Mouse (Mus musculus) liver, embryonic 13.5 days (tissue): ENCODE measurements around the gene Ccnt1. TPM values are rescaled to one million over a fixed set of nuclear protein-coding genes. Genes with fewer than 3 reads are reported as not detected.
"Not testable (repeated sequence)": the region's sequence is repeated elsewhere in the genome, so short reads cannot be mapped to it uniquely, and the experiment has no call there.

Source experiments
- ATAC-seq: fragments of 200-750 bp; cut with Nextera tagmentation; 2 replicates; pipeline ENCODE4 v1.8.0; 2017; ENCODE audit warnings: low read depth, mild to moderate bottlenecking, moderate number of reproducible peaks, moderate library complexity
- DNase-seq: peaks from one replicate; pipeline ENCODE4 v3.0.0; 2022
- H3K27ac ChIP-seq: fragments of 300-500 bp; sonication (generic); 2 replicates; pipeline ENCODE4 v1.5.1; 2015; ENCODE audit warnings: moderate library complexity, mild to moderate bottlenecking, inconsistent platforms
- H3K27me3 ChIP-seq: fragments of 300-500 bp; sonication (generic); 2 replicates; pipeline ENCODE4 v1.6.1; 2015; ENCODE audit warnings: mild to moderate bottlenecking, inconsistent platforms
- H3K36me3 ChIP-seq: fragments of 300-500 bp; sonication (generic); 2 replicates; pipeline ENCODE4 v1.6.1; 2015; ENCODE audit warnings: mild to moderate bottlenecking, inconsistent platforms
- H3K4me1 ChIP-seq: fragments of 300-500 bp; sonication (generic); replicated peaks from 2 replicates; pipeline ENCODE4 v1.6.1; 2015; ENCODE audit warnings: inconsistent platforms
- H3K4me2 ChIP-seq: fragments of 300-500 bp; sonication (generic); 2 replicates; pipeline ENCODE4 v1.6.1; 2015; ENCODE audit warnings: inconsistent platforms, mild to moderate bottlenecking, moderate library complexity
- H3K4me3 ChIP-seq: fragments of 300-500 bp; sonication (generic); replicated peaks from 2 replicates; pipeline ENCODE4 v1.5.1; 2015; ENCODE audit warnings: mild to moderate bottlenecking, inconsistent platforms
- H3K9ac ChIP-seq: fragments of 300-500 bp; sonication (generic); 2 replicates; pipeline ENCODE4 v1.6.1; 2015; ENCODE audit warnings: mild to moderate bottlenecking, inconsistent platforms
- H3K9me3 ChIP-seq: fragments of 300-500 bp; sonication (generic); replicated peaks from 2 replicates; pipeline ENCODE4 v1.6.1; 2016; ENCODE audit warnings: inconsistent platforms
- WGBS: fragments of 180-500 bp; shearing (Covaris S2); methylation state at CpG from one replicate; pipeline ENCODE4 v1.1.7; 2015; ENCODE audit not compliant: insufficient replicate concordance; 5-methylcytosine and 5-hydroxymethylcytosine counted together
- polyA plus RNA-seq: library from polyadenylated mRNA; unstranded; fragments of >200 nt; fragmentation: Nextera tagmentation; extraction: Ambion mirVana; gene quantifications from 2 replicates; pipeline ENCODE4 v1.2.1, GENCODE M21; 2015

Gene Ccnt1
- polyA plus RNA-seq, 1 experiment from 2014 or later: 27.4 TPM

GRCm38 (mm10) chr15:98595049-98595448, 24.3 kb upstream of the Ccnt1 start:
- Histone ChIP-seq H3K27me3 (no peaks in the 10 kb centered on the region), H3K4me1 (peaks cover 19% of the 10 kb centered on the region), H3K9me3 (no peaks in the 10 kb centered on the region), H3K4me2 (no peak overlapping the region), H3K4me3 (no peak overlapping the region), H3K36me3 (peaks cover 97% of the 10 kb centered on the region), H3K27ac (no peak overlapping the region), H3K9ac (no peak overlapping the region)
- DNase-seq (no peak), ATAC-seq (no peak)
- WGBS: 83% methylated on average over 5 of the region's 5 CpGs

GRCm38 (mm10) chr15:98594193-98594592, 23.5 kb upstream of the Ccnt1 start:
- no peak overlapping the region for H3K27ac ChIP-seq
- no peaks in the 10 kb centered on the region for H3K9me3 ChIP-seq
- 80% methylated on average over 19 of the region's 19 CpGs for WGBS
- H3K9ac ChIP-seq: no peak overlapping the region
- DNase-seq (no peak), ATAC-seq (no peak)
- no peaks in the 10 kb centered on the region for H3K27me3 ChIP-seq
- H3K4me1 ChIP-seq: peaks cover 23% of the 10 kb centered on the region
- H3K4me3 ChIP-seq: no peak overlapping the region
- H3K36me3 ChIP-seq: peaks cover 94% of the 10 kb centered on the region
- no peak overlapping the region for H3K4me2 ChIP-seq

- Histone ChIP-seq H3K27me3 (no peaks in the 10 kb centered on the region), H3K4me3 (no peak overlapping the region), H3K4me2 (no peak overlapping the region), H3K36me3 (peaks cover 67% of the 10 kb centered on the region), H3K9ac (no peak overlapping the region), H3K27ac (no peak overlapping the region), H3K9me3 (no peaks in the 10 kb centered on the region), H3K4me1 (peaks cover 48% of the 10 kb centered on the region)
- DNase-seq (no peak), ATAC-seq (no peak)
- WGBS: 74% methylated on average over 4 of the region's 4 CpGs
Observed at GRCm38 (mm10) chr15:98591396-98591795, 20.7 kb upstream of the Ccnt1 start.

DNA sequence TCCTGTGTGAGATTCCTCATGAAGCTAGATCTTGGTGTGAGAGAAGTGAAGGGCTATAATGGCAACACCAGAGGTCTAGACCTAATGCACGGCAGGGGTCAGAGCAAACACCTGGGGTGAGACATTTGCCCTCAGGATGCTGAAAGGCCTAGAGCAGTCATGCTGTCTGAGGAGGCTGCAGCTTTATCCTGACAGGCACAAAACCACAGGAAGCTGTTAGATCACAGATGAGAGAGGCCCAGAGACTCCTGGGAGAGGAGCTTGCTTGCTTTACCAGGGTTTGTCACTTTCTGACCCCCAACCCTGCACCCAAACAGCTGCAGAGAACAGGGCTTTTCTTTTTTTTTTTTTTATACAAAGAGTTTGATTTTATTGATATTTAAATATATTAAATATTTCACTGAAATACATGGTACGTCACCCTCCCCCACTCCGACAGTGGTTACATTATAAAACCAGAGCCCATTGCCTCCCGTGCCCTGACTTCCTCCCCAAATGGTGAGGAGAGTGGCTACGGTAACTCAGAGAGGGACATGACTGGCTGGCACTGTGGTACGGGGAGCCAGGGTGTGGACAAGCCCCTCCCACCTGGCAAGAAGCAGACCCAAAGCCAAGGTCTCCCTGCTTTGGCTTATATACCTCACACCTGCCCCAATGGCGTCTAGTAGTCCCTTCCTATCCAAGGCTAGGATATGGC, 19.1 kb upstream of the Ccnt1 start:
- ATAC-seq (no peak), DNase-seq (no peak)
- peaks cover 63% of the 10 kb centered on the region for H3K4me1 ChIP-seq
- H3K9ac ChIP-seq: no peak overlapping the region
- no peaks in the 10 kb centered on the region for H3K27me3 ChIP-seq
- no peaks in the 10 kb centered on the region for H3K9me3 ChIP-seq
- H3K4me3 ChIP-seq: no peak overlapping the region
- no peak overlapping the region for H3K4me2 ChIP-seq
- H3K27ac ChIP-seq: 0 out of 2 replicates have a peak overlapping the region, but pooled peaks have one; percentile 23
- peaks cover 51% of the 10 kb centered on the region for H3K36me3 ChIP-seq
- WGBS: 26% methylated on average over 7 of the region's 7 CpGs

DNA sequence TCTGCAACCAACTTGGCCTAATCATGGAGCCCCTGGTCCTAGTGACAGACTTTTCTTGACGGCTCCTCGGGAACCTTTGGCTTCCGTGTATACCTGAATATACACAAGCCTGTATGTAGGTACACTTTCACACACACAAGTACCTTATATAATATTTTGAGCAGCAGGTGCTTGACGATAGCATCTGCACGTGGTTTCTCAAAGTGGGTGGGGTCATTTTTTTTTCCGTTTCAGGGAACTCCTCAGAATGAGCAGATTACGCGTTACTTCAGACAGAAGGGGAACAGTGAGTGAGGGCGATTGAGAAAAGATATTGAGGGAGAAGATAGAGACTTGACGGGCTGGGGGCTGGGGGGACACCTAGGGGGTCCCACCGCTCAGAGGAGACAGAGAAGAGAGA, 17.0 kb upstream of the Ccnt1 start:
- Histone ChIP-seq H3K36me3 (peaks cover 30% of the 10 kb centered on the region), H3K27ac (peak overlapping the region; percentile 21; the same call in 1 of the 2 replicates)
- DNase-seq: no peak

GRCm38 (mm10) chr15:98586141-98586540, 15.4 kb upstream of the Ccnt1 start:
- Histone ChIP-seq H3K4me2 (peak overlapping the region; percentile 29), H3K27ac (peak overlapping the region; percentile 80), H3K36me3 (peaks cover 14% of the 10 kb centered on the region; the same call in 1 of the 2 replicates), H3K4me1 (peaks cover 62% of the 10 kb centered on the region)
- DNase-seq, H3K4me3 ChIP-seq, H3K9ac ChIP-seq, H3K27me3 ChIP-seq, H3K9me3 ChIP-seq: not testable (repeated sequence)
- peak; percentile 77 for ATAC-seq
- 36% methylated on average over 9 of the region's 9 CpGs for WGBS

More for the DNA sequence above, 17.0 kb upstream of the Ccnt1 start:
- 36% methylated on average over 11 of the region's 11 CpGs for WGBS
- no peak overlapping the region for H3K4me3 ChIP-seq
- H3K27me3 ChIP-seq: no peaks in the 10 kb centered on the region
- H3K9me3 ChIP-seq: no peaks in the 10 kb centered on the region
- H3K4me1 ChIP-seq: peaks cover 65% of the 10 kb centered on the region
- no peak overlapping the region for H3K4me2 ChIP-seq
- ATAC-seq: no peak
- no peak overlapping the region for H3K9ac ChIP-seq

DNA sequence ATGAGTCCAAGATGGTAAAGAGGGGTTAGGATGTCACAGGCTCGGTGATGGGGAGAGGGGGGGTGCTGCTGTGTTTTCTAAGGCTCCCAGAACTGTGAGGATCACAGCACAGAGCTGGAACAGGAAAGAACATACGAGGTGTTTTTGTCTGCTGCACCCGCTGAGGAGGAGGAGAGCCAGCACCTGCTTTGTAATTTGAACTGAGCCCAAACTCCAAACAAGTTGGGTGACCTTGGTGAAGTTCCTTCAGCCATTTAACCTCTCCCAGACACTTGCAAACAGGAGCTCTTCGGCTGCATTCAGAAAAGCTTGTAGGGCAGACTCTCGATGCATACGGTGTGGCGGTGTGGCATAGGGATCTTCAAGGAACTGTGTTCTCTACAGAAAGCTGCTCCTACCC, 14.7 kb upstream of the Ccnt1 start:
- ATAC-seq (no peak), DNase-seq (no peak)
- H3K4me1 ChIP-seq: peaks cover 57% of the 10 kb centered on the region
- WGBS: 67% methylated on average over 7 of the region's 7 CpGs
- H3K9ac ChIP-seq: no peak overlapping the region
- peak overlapping the region; percentile 29; the same call in 1 of the 2 replicates for H3K4me2 ChIP-seq
- no peaks in the 10 kb centered on the region for H3K9me3 ChIP-seq
- H3K4me3 ChIP-seq: no peak overlapping the region
- H3K27ac ChIP-seq: peak overlapping the region; percentile 80
- peaks cover 7% of the 10 kb centered on the region; the same call in 1 of the 2 replicates for H3K36me3 ChIP-seq
- H3K27me3 ChIP-seq: no peaks in the 10 kb centered on the region

DNA sequence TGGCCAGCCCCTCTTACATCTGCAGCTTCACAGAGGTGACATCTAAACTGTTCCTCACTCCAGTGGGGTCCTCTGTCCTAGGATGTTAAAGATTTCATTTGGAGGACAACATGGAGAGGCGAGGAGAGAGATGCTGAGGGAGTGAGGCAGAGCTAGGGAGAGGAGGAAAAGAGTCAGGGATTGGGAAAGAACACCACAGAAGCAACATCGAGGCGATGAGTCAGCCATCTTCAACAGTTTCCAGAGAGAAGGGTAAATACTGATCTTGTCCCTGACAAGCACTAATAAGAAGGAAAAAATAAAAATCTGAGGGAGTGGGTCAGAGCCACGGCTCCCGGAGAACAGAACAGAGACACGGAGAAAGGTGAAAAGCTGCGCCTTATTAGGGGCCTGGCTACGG, 12.3 kb upstream of the Ccnt1 start:
- no peaks in the 10 kb centered on the region for H3K9me3 ChIP-seq
- peaks cover 8% of the 10 kb centered on the region; the same call in 1 of the 2 replicates for H3K27me3 ChIP-seq
- no peak overlapping the region for H3K9ac ChIP-seq
- no peak for ATAC-seq
- H3K4me3 ChIP-seq: no peak overlapping the region
- H3K4me1 ChIP-seq: peaks cover 33% of the 10 kb centered on the region
- no peaks in the 10 kb centered on the region for H3K36me3 ChIP-seq
- H3K27ac ChIP-seq: no peak overlapping the region
- DNase-seq: no peak
- WGBS: 70% methylated on average over 8 of the region's 8 CpGs
- H3K4me2 ChIP-seq: no peak overlapping the region

- Histone ChIP-seq H3K4me2 (no peak overlapping the region), H3K27ac (no peak overlapping the region), H3K9ac (no peak overlapping the region), H3K4me3 (no peak overlapping the region), H3K9me3 (no peaks in the 10 kb centered on the region), H3K27me3 (peaks cover 11% of the 10 kb centered on the region; the same call in 1 of the 2 replicates), H3K4me1 (peaks cover 27% of the 10 kb centered on the region), H3K36me3 (no peaks in the 10 kb centered on the region)
- WGBS: 79% methylated on average over 8 of the region's 8 CpGs
- no peak for ATAC-seq
- DNase-seq: no peak
Observed at GRCm38 (mm10) chr15:98582410-98582809, 11.7 kb upstream of the Ccnt1 start.

- WGBS: 39% methylated on average over 5 of the region's 5 CpGs
- Histone ChIP-seq H3K27me3 (peaks cover 11% of the 10 kb centered on the region; the same call in 1 of the 2 replicates), H3K36me3 (no peaks in the 10 kb centered on the region), H3K4me1 (peaks cover 6% of the 10 kb centered on the region), H3K4me3 (no peak overlapping the region), H3K9ac (no peak overlapping the region), H3K27ac (no peak overlapping the region), H3K9me3 (no peaks in the 10 kb centered on the region), H3K4me2 (no peak overlapping the region)
- peak; percentile 66 for DNase-seq
- peak; percentile 77 for ATAC-seq
Observed at GRCm38 (mm10) chr15:98579795-98580464, 9.2 kb upstream of the Ccnt1 start.

DNA sequence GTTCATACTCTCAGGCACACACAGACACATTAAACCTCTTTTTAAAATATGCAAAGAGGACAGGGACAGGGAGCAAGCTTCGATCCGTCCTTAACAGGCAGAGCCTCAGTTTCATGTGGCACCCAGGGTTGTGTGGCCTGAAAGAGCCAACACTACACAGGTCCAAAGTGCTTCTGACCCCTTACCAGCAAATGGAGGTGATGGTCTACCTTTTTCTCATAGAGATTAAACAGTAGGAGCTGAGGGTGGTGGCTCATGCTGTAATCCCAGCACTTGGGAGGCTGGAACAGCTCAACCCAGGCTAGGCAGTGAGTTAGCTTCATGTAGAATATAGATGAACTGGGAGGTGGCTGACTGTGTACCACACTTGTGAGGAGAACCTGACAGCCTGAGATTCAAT, 8.6 kb upstream of the Ccnt1 start:
- H3K4me2 ChIP-seq: no peak overlapping the region
- H3K9me3 ChIP-seq: no peaks in the 10 kb centered on the region
- peaks cover 3% of the 10 kb centered on the region; the same call in 1 of the 2 replicates for H3K4me1 ChIP-seq
- no peak overlapping the region for H3K9ac ChIP-seq
- WGBS: 76% methylated on average over 2 of the region's 2 CpGs
- ATAC-seq: no peak
- no peak for DNase-seq
- H3K27me3 ChIP-seq: peaks cover 11% of the 10 kb centered on the region; the same call in 1 of the 2 replicates
- H3K27ac ChIP-seq: no peak overlapping the region
- no peaks in the 10 kb centered on the region for H3K36me3 ChIP-seq
- no peak overlapping the region for H3K4me3 ChIP-seq
